Mouse (Mus musculus) forebrain, embryonic 15.5 days (tissue): ENCODE results near the gene Trim26. TPM values are rescaled to one million over a fixed set of nuclear protein-coding genes. Genes with fewer than 3 reads are reported as not detected.
A peak's percentile ranks its signal among the peaks of the same experiment; 100 is the strongest.

Experiments
- ATAC-seq: fragments of 200-750 bp; cut with Nextera tagmentation; replicated peaks from 2 replicates; pipeline ENCODE4 v1.8.0; 2017; ENCODE audit warnings: mild to moderate bottlenecking, moderate TSS enrichment, moderate library complexity
- H3K27ac ChIP-seq: fragments of 300-500 bp; sonication (generic); replicated peaks from 2 replicates; pipeline ENCODE4 v1.5.1; 2015; ENCODE audit warnings: mild to moderate bottlenecking, inconsistent platforms
- H3K27me3 ChIP-seq: fragments of 300-500 bp; sonication (generic); 2 replicates; pipeline ENCODE4 v1.6.1; 2015; ENCODE audit warnings: inconsistent platforms
- H3K36me3 ChIP-seq: fragments of 300-500 bp; sonication (generic); 2 replicates; pipeline ENCODE4 v1.6.1; 2015; ENCODE audit warnings: mild to moderate bottlenecking, inconsistent platforms
- H3K4me1 ChIP-seq: fragments of 300-500 bp; sonication (generic); 2 replicates; pipeline ENCODE4 v1.6.1; 2015; ENCODE audit warnings: inconsistent platforms
- H3K4me2 ChIP-seq: fragments of 300-500 bp; sonication (generic); replicated peaks from 2 replicates; pipeline ENCODE4 v1.6.1; 2015; ENCODE audit warnings: mild to moderate bottlenecking, inconsistent platforms
- H3K4me3 ChIP-seq: fragments of 300-500 bp; sonication (generic); 2 replicates; pipeline ENCODE4 v1.5.1; 2015; ENCODE audit warnings: mild to moderate bottlenecking, inconsistent platforms
- H3K9ac ChIP-seq: fragments of 300-500 bp; sonication (generic); replicated peaks from 2 replicates; pipeline ENCODE4 v1.6.1; 2015; ENCODE audit warnings: mild to moderate bottlenecking, inconsistent platforms
- H3K9me3 ChIP-seq: fragments of 300-500 bp; sonication (generic); 2 replicates; pipeline ENCODE4 v1.6.1; 2016; ENCODE audit warnings: inconsistent platforms
- WGBS: fragments of 180-500 bp; shearing (Covaris S2); methylation state at CpG from one replicate; pipeline ENCODE4 v1.1.7; 2015; ENCODE audit warnings: mixed read lengths; 5-methylcytosine and 5-hydroxymethylcytosine counted together
- polyA plus RNA-seq: library from polyadenylated mRNA; unstranded; fragments of >200 nt; fragmentation: Nextera tagmentation; extraction: Ambion mirVana; gene quantifications from 2 replicates; pipeline ENCODE4 v1.2.1, GENCODE M21; 2015

Trim26 gene
- polyA plus RNA-seq, 1 experiment from 2014 or later = 34.2 TPM

DNA sequence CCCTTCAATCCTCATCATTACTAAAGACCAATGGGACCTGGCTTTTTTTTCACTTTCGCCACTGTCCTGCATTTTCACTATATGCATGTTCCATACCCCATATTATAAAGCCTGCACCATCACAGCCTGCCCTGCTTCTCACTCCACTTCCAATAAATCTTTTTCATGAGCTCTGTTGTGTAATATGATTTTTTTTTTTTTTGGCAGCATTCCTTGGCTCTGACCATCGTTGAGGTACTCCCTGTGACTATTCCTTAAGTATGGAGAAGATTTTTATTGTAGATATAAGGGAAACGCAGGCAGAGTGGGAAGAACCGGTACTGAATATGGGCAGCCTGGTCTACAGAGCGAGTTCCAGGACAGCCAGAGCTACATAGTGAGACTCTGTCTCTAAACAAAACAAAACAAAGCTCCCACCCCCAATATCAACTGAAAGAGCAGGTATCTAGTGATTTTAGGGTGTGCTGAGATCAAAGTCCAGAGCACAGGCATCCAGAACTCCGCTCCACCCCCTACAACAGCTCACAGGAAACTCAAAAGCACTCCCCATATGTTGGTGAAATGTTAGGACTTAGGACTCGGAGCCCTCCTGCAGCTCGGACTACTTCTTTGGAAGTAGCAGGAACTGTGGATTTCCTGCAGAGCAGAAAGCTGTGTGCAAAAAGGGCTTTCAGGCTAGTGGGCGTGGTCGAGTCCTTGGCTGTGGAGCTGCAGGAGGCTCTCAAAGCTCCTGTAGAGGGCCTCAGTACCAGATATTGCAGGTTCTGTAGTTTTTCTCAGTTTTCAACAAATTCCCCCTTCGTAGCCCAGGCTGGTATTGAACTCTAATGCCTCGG lies 1.1 kb upstream of the Trim26 start:
- Histone ChIP-seq H3K9ac (no peak overlapping the region), H3K36me3 (no peaks in the 10 kb centered on the region), H3K4me3 (no peak overlapping the region), H3K9me3 (no peaks in the 10 kb centered on the region), H3K4me1 (peaks cover 21% of the 10 kb centered on the region), H3K27ac (peak overlapping the region; percentile 88; the same call in 1 of the 2 replicates), H3K4me2 (peak overlapping the region; percentile 66), H3K27me3 (no peaks in the 10 kb centered on the region)
- 34% methylated on average over 12 of the region's 12 CpGs for WGBS
- ATAC-seq = no peak

DNA sequence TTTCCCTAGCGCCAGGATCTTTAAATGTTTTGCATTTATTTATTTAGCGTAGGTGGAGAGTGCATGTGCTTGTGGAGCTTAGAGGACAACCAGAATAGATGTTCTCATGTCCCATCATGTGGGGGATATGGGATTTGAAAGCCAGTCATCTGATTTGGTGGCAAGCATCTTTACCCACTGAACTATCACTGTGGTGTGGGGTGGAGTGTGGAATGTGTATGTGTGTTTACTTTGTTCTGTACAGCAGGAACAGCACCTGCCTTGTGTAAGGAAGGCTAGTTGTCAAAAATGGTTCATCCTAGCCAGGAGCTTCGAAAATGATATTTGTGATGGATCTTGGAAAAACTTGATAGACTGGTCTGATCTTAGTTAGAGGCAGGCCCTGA lies 514 bp upstream of the Trim26 start:
- H3K27me3 ChIP-seq = no peaks in the 10 kb centered on the region
- H3K4me2 ChIP-seq = peak overlapping the region; percentile 66
- H3K4me3 ChIP-seq = peak overlapping the region; percentile 75
- peak overlapping the region; percentile 88 for H3K27ac ChIP-seq
- peak; percentile 50 for ATAC-seq
- no peaks in the 10 kb centered on the region for H3K36me3 ChIP-seq
- 13% methylated on average over 3 of the region's 3 CpGs for WGBS
- peak overlapping the region; percentile 52 for H3K9ac ChIP-seq
- H3K9me3 ChIP-seq = no peaks in the 10 kb centered on the region
- peaks cover 21% of the 10 kb centered on the region for H3K4me1 ChIP-seq

DNA sequence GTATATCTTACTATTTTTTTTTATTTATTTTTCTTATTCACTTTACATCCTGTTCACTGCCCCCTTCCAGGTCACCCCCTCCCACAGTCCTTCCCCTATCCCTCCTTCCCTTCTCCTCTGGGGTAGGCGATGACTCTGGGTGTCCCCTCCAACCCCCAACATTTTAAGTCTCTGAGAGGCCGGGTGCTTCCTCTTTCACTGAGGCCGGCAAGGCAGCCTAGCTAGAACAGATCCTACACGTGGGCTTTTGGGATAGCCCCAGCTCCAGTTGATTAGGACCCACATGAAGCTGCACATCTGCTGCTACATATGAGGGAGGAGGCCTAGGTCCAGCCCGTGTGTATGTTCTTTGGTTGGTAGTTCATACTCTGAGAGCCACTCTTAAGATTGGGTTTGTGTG lies 2.1 kb downstream of the Trim26 start:
- Histone ChIP-seq H3K36me3 (no peaks in the 10 kb centered on the region), H3K4me2 (no peak overlapping the region), H3K9ac (no peak overlapping the region), H3K9me3 (no peaks in the 10 kb centered on the region), H3K27ac (no peak overlapping the region), H3K4me3 (no peak overlapping the region), H3K27me3 (no peaks in the 10 kb centered on the region), H3K4me1 (peaks cover 21% of the 10 kb centered on the region)
- ATAC-seq = no peak
- 92% methylated on average over 5 of the region's 5 CpGs for WGBS

DNA sequence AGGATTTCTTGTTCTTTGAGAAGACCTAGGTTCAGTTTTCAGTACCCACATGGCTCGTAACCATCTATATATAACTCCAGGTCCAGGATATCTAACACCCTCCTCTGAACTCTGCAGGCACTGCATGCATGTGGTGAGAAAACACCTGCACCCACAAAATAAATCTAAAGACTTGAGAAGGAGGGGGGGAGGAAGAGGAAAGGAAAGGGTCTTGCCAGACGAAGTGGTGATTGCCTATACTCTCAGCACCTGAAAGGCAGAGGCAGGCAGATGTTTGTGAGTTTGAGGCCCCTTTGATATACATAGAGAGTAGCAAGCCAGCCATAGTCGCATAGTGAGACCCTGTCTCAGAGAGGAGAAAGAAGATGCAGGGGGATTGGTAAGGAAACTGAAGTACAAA lies 3.0 kb downstream of the Trim26 start:
- H3K4me1 ChIP-seq = peaks cover 21% of the 10 kb centered on the region
- no peak overlapping the region for H3K9ac ChIP-seq
- H3K27me3 ChIP-seq = no peaks in the 10 kb centered on the region
- H3K4me2 ChIP-seq = no peak overlapping the region
- H3K27ac ChIP-seq = no peak overlapping the region
- no peak overlapping the region for H3K4me3 ChIP-seq
- H3K9me3 ChIP-seq = no peaks in the 10 kb centered on the region
- ATAC-seq = no peak
- no peaks in the 10 kb centered on the region for H3K36me3 ChIP-seq
- WGBS = 84% methylated on average over 3 of the region's 3 CpGs

DNA sequence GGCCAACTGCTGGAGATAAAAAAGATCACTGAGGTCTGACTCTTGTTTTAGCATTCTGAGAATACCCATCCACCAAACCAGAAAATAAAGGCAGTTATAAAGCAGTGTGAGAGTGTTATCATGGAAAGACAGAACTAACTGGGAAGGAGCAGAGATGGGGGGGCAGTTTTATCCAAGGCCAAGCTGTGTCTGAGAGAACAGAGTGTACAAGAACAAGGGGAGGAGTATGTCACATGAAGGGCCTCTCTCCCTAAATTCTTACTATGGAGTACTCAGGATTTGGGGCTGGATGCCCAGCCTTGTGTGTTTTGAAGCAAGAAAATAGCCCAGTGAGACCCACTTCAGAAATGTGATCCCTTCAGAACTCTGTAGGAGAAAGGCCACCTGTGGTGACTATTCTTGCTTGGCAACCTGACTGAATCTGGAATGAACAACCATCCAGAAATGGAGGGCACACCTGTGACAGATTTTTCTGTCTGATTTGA lies 4.1 kb downstream of the Trim26 start:
- Histone ChIP-seq H3K4me3 (no peak overlapping the region), H3K4me1 (peaks cover 19% of the 10 kb centered on the region), H3K27me3 (no peaks in the 10 kb centered on the region), H3K36me3 (no peaks in the 10 kb centered on the region), H3K9ac (no peak overlapping the region), H3K27ac (no peak overlapping the region), H3K9me3 (no peaks in the 10 kb centered on the region), H3K4me2 (no peak overlapping the region)
- ATAC-seq = no peak

DNA sequence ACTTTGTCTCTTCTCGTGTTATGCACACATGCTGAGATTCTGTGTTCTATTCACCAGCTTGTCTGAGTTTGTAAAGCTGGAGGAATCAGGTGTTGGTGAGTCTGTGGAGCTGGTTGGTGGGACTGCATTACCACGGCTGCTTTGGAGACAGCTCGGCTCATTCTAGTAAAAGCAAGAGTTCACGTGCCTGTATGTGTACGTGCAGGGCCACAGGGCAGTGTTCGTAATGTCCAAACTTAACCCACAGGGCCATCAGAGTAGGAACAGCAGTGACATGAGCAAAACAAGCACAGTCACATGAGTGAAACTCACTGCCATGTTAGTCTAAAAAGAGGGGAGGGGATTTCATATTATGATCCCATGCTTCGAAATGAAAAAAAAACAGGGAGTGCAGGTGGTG lies 6.8 kb downstream of the Trim26 start:
- Histone ChIP-seq H3K9ac (no peak overlapping the region), H3K9me3 (no peaks in the 10 kb centered on the region), H3K36me3 (no peaks in the 10 kb centered on the region), H3K4me2 (no peak overlapping the region), H3K27ac (no peak overlapping the region), H3K27me3 (no peaks in the 10 kb centered on the region), H3K4me3 (no peak overlapping the region), H3K4me1 (peaks cover under 1% of the 10 kb centered on the region; the same call in 1 of the 2 replicates)
- WGBS = 82% methylated on average over 7 of the region's 7 CpGs
- no peak for ATAC-seq

DNA sequence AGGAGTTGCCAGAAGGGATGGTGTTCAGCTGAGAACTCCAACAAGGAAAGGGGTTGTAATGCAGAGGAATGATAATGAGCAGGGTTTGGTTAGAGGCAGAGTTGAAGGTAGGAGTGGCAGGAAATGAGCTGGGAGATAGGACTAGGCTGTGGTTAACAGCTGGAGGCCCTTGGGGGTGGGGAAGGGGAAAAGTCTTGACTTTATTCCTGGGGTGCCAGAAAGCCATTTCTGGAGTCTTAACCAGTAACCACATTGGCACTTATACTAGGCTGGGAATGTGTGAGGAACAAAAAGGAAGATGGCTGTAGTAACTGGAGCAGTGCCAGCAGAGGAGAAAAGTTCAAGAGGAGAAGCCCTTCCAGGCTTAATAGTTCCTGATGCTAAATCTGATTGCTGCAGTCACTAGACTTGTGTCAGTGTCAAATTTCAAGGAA lies 7.4 kb downstream of the Trim26 start:
- Histone ChIP-seq H3K4me3 (no peak overlapping the region), H3K9me3 (no peaks in the 10 kb centered on the region), H3K27me3 (no peaks in the 10 kb centered on the region), H3K27ac (no peak overlapping the region), H3K4me2 (no peak overlapping the region), H3K4me1 (no peaks in the 10 kb centered on the region), H3K36me3 (no peaks in the 10 kb centered on the region), H3K9ac (no peak overlapping the region)
- ATAC-seq = no peak

DNA sequence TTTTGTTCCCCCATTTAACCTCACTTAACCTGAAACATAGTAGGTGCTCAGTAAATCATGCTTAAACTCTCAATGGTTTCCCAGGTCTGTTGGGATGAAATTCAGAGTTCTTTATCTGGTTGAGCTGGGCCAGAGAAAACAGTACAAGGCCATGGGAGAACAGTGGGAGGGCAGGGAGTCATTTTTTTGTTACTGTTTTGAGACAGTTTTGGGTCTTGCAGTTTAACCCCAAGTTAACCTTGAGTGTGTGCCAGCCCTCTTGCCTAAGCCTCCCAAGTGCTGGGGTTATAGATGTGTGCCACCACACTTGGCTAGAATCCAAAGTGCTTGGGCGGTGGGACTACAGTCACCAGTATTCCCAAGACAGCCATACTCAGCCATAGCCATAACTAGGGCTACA lies 7.8 kb downstream of the Trim26 start:
- no peak for ATAC-seq
- WGBS = 75% methylated on average over 1 of the region's 1 CpGs

DNA sequence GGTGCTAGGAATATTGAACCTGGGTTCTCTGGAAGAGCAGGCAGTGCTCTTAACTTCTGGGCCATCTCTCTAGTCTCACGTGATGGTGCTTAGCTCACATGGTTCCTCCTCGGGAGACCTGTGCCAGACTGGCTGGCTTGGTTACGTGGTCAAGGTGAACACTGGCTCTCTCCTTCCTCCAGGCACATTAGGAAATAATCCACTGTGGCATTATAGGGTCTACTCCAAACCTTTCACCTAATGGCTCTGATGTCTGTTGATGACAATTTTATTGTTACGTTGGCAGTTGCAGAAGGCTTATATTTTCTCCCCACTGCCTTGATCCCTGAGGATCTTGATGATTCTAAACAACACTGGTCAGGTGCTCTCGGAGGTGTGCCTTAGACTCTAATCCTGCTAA lies 12.0 kb downstream of the Trim26 start:
- Histone ChIP-seq H3K4me3 (no peak overlapping the region), H3K27me3 (no peaks in the 10 kb centered on the region), H3K4me1 (no peaks in the 10 kb centered on the region), H3K36me3 (peaks cover 27% of the 10 kb centered on the region), H3K27ac (no peak overlapping the region), H3K9ac (no peak overlapping the region), H3K4me2 (no peak overlapping the region), H3K9me3 (no peaks in the 10 kb centered on the region)
- ATAC-seq = no peak
- WGBS = 85% methylated on average over 5 of the region's 5 CpGs

More for the DNA sequence above, 7.8 kb downstream of the Trim26 start:
- Histone ChIP-seq H3K36me3 (no peaks in the 10 kb centered on the region), H3K27ac (no peak overlapping the region), H3K9ac (no peak overlapping the region), H3K27me3 (no peaks in the 10 kb centered on the region), H3K4me1 (no peaks in the 10 kb centered on the region), H3K9me3 (no peaks in the 10 kb centered on the region), H3K4me3 (no peak overlapping the region), H3K4me2 (no peak overlapping the region)

DNA sequence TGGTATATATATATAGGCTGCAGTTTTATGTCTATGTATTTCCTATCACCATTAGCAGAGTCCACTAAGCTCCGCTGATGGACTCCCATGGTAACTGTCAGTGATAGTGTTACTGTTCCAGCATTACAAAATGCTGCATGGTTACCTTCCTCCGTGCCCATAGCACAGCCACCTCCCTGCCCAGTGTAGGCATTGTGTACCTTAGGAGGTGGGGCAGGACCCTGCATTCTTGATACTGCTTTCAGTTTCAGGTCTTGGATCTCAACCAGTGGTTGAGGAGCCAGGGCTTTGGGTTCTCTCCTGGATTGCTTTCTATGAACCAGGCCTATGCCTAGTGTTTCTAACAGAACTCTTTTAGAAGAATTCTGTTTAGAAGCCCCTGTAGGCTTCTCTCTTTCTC lies 13.1 kb downstream of the Trim26 start:
- H3K9ac ChIP-seq = no peak overlapping the region
- H3K27me3 ChIP-seq = no peaks in the 10 kb centered on the region
- no peaks in the 10 kb centered on the region for H3K4me1 ChIP-seq
- no peak for ATAC-seq
- WGBS = 87% methylated on average over 2 of the region's 2 CpGs
- H3K4me2 ChIP-seq = no peak overlapping the region
- no peak overlapping the region for H3K27ac ChIP-seq
- H3K4me3 ChIP-seq = no peak overlapping the region
- H3K36me3 ChIP-seq = peaks cover 37% of the 10 kb centered on the region
- H3K9me3 ChIP-seq = no peaks in the 10 kb centered on the region

DNA sequence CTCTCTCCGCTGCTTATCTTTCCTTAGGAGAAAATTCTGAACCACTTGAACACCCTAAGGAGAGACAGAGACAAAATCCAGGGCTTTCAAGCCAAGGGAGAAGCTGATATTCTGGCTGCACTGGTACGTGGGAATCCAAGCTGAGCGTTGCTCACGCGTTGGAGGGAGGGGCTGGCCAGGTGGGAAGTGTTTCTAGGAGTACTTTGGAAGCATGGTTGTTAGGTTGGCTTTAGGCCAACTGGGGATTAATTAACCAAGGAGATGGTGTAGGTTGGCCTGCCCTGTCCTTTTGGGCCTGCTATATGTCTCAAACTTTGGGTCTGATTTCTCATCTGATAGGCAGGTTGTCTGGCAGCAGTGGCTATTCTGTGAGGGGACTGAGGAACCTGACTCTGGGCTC lies 14.3 kb downstream of the Trim26 start:
- Histone ChIP-seq H3K4me3 (no peak overlapping the region), H3K36me3 (peaks cover 44% of the 10 kb centered on the region), H3K4me2 (no peak overlapping the region), H3K27ac (no peak overlapping the region), H3K4me1 (no peaks in the 10 kb centered on the region), H3K9me3 (no peaks in the 10 kb centered on the region), H3K27me3 (no peaks in the 10 kb centered on the region), H3K9ac (no peak overlapping the region)
- WGBS = 86% methylated on average over 5 of the region's 5 CpGs
- ATAC-seq = no peak

DNA sequence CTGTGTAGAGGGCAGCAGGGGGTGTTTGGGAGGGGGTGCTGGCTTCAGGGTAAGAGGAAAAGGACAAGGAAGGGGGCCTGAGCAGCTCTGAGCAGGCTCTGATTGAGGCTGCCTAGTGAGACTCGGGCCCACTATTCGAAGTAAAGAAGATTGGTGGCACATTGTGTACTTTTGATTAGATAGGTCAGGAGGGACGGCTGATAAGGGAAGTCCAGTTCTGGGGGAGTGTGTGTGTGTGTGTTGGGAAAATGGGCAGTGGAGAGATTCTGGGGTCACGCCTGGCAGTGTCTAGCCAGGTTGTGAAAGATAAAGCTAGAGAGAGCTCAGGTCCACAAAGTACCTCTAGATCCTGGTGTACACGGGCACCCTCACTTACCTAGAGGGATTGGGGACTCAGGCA lies 14.7 kb downstream of the Trim26 start:
- Histone ChIP-seq H3K9me3 (no peaks in the 10 kb centered on the region), H3K9ac (no peak overlapping the region), H3K4me3 (no peak overlapping the region), H3K36me3 (peaks cover 48% of the 10 kb centered on the region), H3K4me2 (no peak overlapping the region), H3K27me3 (no peaks in the 10 kb centered on the region), H3K27ac (no peak overlapping the region), H3K4me1 (no peaks in the 10 kb centered on the region)
- WGBS = 95% methylated on average over 5 of the region's 5 CpGs
- no peak for ATAC-seq

DNA sequence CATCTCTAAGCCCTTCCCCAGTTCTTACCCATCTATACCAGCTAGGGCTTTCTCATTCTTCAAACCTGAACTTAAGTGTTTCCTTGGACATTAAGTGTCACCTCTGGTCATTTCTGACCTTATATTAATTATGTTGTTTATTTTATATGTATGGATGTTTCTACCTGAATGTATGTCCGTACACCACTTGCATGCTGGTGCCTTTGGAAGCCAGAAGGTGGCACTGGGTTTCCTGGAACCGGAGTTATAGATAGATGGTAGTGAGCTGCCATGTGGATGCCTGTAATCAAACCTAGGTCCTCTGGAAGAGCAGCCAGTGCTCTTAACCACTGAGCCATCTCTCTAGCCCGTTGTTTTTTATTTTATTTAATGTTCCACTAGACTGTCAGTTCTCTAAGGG lies 18.6 kb downstream of the Trim26 start:
- H3K4me2 ChIP-seq = no peak overlapping the region
- no peaks in the 10 kb centered on the region for H3K4me1 ChIP-seq
- H3K9ac ChIP-seq = no peak overlapping the region
- ATAC-seq = no peak
- 95% methylated on average over 3 of the region's 3 CpGs for WGBS
- no peak overlapping the region for H3K4me3 ChIP-seq
- H3K27ac ChIP-seq = no peak overlapping the region
- peaks cover 77% of the 10 kb centered on the region for H3K36me3 ChIP-seq
- H3K9me3 ChIP-seq = no peaks in the 10 kb centered on the region
- H3K27me3 ChIP-seq = no peaks in the 10 kb centered on the region
